Mouse (Mus musculus) kidney, postnatal 0 days (tissue): ENCODE results near the gene Dclk1. TPM values are rescaled to one million over a fixed set of nuclear protein-coding genes. Genes with fewer than 3 reads are reported as not detected.
"Not testable (repeated sequence)": the region's sequence is repeated elsewhere in the genome, so short reads cannot be mapped to it uniquely, and the experiment has no call there.

ENCODE experiments used
- ATAC-seq: fragments of 200-750 bp; cut with Nextera tagmentation; replicated peaks from 2 replicates; pipeline ENCODE4 v1.8.0; 2017; ENCODE audit warnings: low read depth, moderate number of reproducible peaks, moderate TSS enrichment, moderate library complexity; ENCODE audit not compliant: low FRiP score
- DNase-seq: peaks from one replicate; pipeline ENCODE4 v3.0.0-alpha.2; 2016; ENCODE audit warnings: low spot score
- H3K27ac ChIP-seq: fragments of 300-500 bp; sonication (generic); 2 replicates; pipeline ENCODE4 v1.5.1; 2014; ENCODE audit warnings: mild to moderate bottlenecking
- H3K27me3 ChIP-seq: fragments of 300-500 bp; sonication (generic); 2 replicates; pipeline ENCODE4 v1.6.1; 2014; ENCODE audit warnings: low read length, mixed read lengths; ENCODE audit not compliant: insufficient read depth
- H3K36me3 ChIP-seq: fragments of 300-500 bp; sonication (generic); 2 replicates; pipeline ENCODE4 v1.6.1; 2014; ENCODE audit warnings: low read length, mixed read lengths; ENCODE audit not compliant: insufficient read depth
- H3K4me1 ChIP-seq: fragments of 300-500 bp; sonication (generic); replicated peaks from 2 replicates; pipeline ENCODE4 v1.6.1; 2014; ENCODE audit warnings: antibody characterized with exemption, low read length, mixed read lengths; ENCODE audit not compliant: insufficient read depth
- H3K4me2 ChIP-seq: fragments of 300-500 bp; sonication (generic); 2 replicates; pipeline ENCODE4 v1.6.1; 2014; ENCODE audit warnings: mild to moderate bottlenecking, low read length, moderate library complexity, mixed read lengths
- H3K4me3 ChIP-seq: fragments of 300-500 bp; sonication (generic); replicated peaks from 2 replicates; pipeline ENCODE4 v1.5.1; 2014; ENCODE audit warnings: low read depth, low read length
- H3K9ac ChIP-seq: fragments of 300-500 bp; sonication (generic); 2 replicates; pipeline ENCODE4 v1.6.1; 2014; ENCODE audit warnings: low read depth, low read length
- H3K9me3 ChIP-seq: fragments of 300-500 bp; sonication (generic); replicated peaks from 2 replicates; pipeline ENCODE4 v1.6.1; 2016; ENCODE audit warnings: low read length, inconsistent platforms, mixed read lengths
- CTCF ChIP-seq: IDR thresholded peaks from 2 replicates; pipeline ENCODE4 v1.5.1; 2016; ENCODE audit warnings: antibody characterized with exemption, low read depth, mild to moderate bottlenecking, moderate library complexity
- WGBS: fragments of 180-500 bp; shearing (Covaris S2); extraction: QIAGEN DNeasy Blood & Tissue Kit; methylation state at CpG from one replicate; pipeline ENCODE4 v1.1.7; 2014; 5-methylcytosine and 5-hydroxymethylcytosine counted together
- polyA plus RNA-seq: library from polyadenylated mRNA; unstranded; fragments of >200 nt; fragmentation: Nextera tagmentation; extraction: Ambion mirVana; gene quantifications from 2 replicates; pipeline ENCODE4 v1.2.1, GENCODE M21; 2015

Dclk1 gene
- 18.3 and 27.5 TPM in 2 replicates for polyA plus RNA-seq

GRCm38 (mm10) chr3:55241730-55242421 lies at the start of gene Dclk1:
TSS of gene Dclk1 (plus strand) at chr3:55242364.
- DNase-seq (no peak), ATAC-seq (no peak; the same call in 1 of the 2 replicates)
- TF ChIP-seq CTCF: no peak
- peak within 1 kb of the TSS; percentile 57 for H3K4me2 ChIP-seq
- no peaks in the 10 kb centered on the region for H3K27me3 ChIP-seq
- no peak within 1 kb of the TSS for H3K27ac ChIP-seq
- H3K4me1 ChIP-seq: no peaks in the 10 kb centered on the region
- H3K9ac ChIP-seq: peak within 1 kb of the TSS; percentile 25
- no peaks in the 10 kb centered on the region for H3K9me3 ChIP-seq
- H3K4me3 ChIP-seq: peak within 1 kb of the TSS; percentile 41
- WGBS: 35% methylated on average over 10 of the region's 10 CpGs
- H3K36me3 ChIP-seq: no peaks in the 10 kb centered on the region

- Histone ChIP-seq H3K9me3 (no peaks in the 10 kb centered on the region), H3K4me3 (no peak overlapping the region), H3K4me2 (no peak overlapping the region), H3K27ac (no peak overlapping the region), H3K9ac (no peak overlapping the region), H3K4me1 (no peaks in the 10 kb centered on the region), H3K27me3 (no peaks in the 10 kb centered on the region), H3K36me3 (no peaks in the 10 kb centered on the region)
- no peak for TF ChIP-seq CTCF
- ATAC-seq (no peak), DNase-seq (no peak)
- 66% methylated on average over 2 of the region's 2 CpGs for WGBS
Observed at GRCm38 (mm10) chr3:55193351-55193750, 48.8 kb upstream of the Dclk1 start.

- Histone ChIP-seq H3K9ac (no peak overlapping the region), H3K4me3 (no peak overlapping the region), H3K27ac (no peak overlapping the region), H3K4me2 (no peak overlapping the region), H3K9me3 (no peaks in the 10 kb centered on the region), H3K36me3 (no peaks in the 10 kb centered on the region), H3K27me3 (no peaks in the 10 kb centered on the region), H3K4me1 (no peaks in the 10 kb centered on the region)
- TF ChIP-seq CTCF: no peak
- DNase-seq (no peak), ATAC-seq (no peak)
- 77% methylated on average over 8 of the region's 8 CpGs for WGBS
Observed at GRCm38 (mm10) chr3:55194792-55195191, 47.4 kb upstream of the Dclk1 start.

- Histone ChIP-seq H3K9me3 (no peaks in the 10 kb centered on the region), H3K27me3 (no peaks in the 10 kb centered on the region), H3K36me3 (no peaks in the 10 kb centered on the region), H3K4me1 (no peaks in the 10 kb centered on the region), H3K4me2 (no peak overlapping the region), H3K27ac (no peak overlapping the region), H3K4me3 (no peak overlapping the region), H3K9ac (no peak overlapping the region)
- 64% methylated on average over 5 of the region's 5 CpGs for WGBS
- DNase-seq: peak; percentile 68
- ATAC-seq: no peak
- no peak for TF ChIP-seq CTCF
Observed at GRCm38 (mm10) chr3:55195581-55196327, 46.4 kb upstream of the Dclk1 start.

- Histone ChIP-seq H3K4me1 (no peaks in the 10 kb centered on the region), H3K27me3 (no peaks in the 10 kb centered on the region), H3K36me3 (no peaks in the 10 kb centered on the region), H3K9ac (no peak overlapping the region), H3K27ac (no peak overlapping the region), H3K4me3 (no peak overlapping the region), H3K4me2 (no peak overlapping the region), H3K9me3 (no peaks in the 10 kb centered on the region)
- no peak for TF ChIP-seq CTCF
- WGBS: 77% methylated on average over 2 of the region's 2 CpGs
- ATAC-seq (no peak), DNase-seq (no peak)
Observed at GRCm38 (mm10) chr3:55196328-55196710, 45.8 kb upstream of the Dclk1 start.

- 92% methylated on average over 11 of the region's 11 CpGs for WGBS
- H3K9ac ChIP-seq, H3K4me1 ChIP-seq, H3K4me3 ChIP-seq, DNase-seq, H3K4me2 ChIP-seq, H3K27me3 ChIP-seq, H3K27ac ChIP-seq, H3K9me3 ChIP-seq, H3K36me3 ChIP-seq, ATAC-seq: not testable (repeated sequence)
Observed at GRCm38 (mm10) chr3:55203621-55204020, 38.5 kb upstream of the Dclk1 start.
